Mouse (Mus musculus): Measurements from ENCODE around the gene Arl2bp. TPM values are rescaled to one million over a fixed set of nuclear protein-coding genes. Genes with fewer than 3 reads are reported as not detected.
A peak's percentile ranks its signal among the peaks of the same experiment; 100 is the strongest.

Arl2bp gene
- polyA plus RNA-seq, 1 experiment from 2014 or later = 108 TPM

- no peaks in the 10 kb centered on the region for H3K9me3 ChIP-seq (ENCODE audit: control insufficient read depth, low read length)
- H3K4me1 ChIP-seq (ENCODE audit: control insufficient read depth, insufficient read depth, low read length) = peaks cover 5% of the 10 kb centered on the region
- no peak overlapping the region for H3K4me3 ChIP-seq (ENCODE audit: low read depth, low read length)
- peaks cover 21% of the 10 kb centered on the region for H3K27me3 ChIP-seq (ENCODE audit: control insufficient read depth, insufficient read depth, low read length)
- H3K27ac ChIP-seq (ENCODE audit: low read depth, low read length) = no peak overlapping the region
- no peaks in the 10 kb centered on the region for H3K36me3 ChIP-seq (ENCODE audit: control insufficient read depth, insufficient read depth, low read length)
- H3K4me2 ChIP-seq = no peak overlapping the region
- no peak overlapping the region for H3K9ac ChIP-seq (ENCODE audit: low read length)
- ATAC-seq (ENCODE audit: low FRiP score) = no peak
- WGBS = 90% methylated on average over 4 of the region's 4 CpGs
- DNase-seq (ENCODE audit: low spot score, missing footprints) = peak; percentile 78
Measured at GRCm38 (mm10) chr8:94700421-94700935, 34.1 kb downstream of the Arl2bp start.

- H3K4me3 ChIP-seq (ENCODE audit: low read depth, low read length) = peak overlapping the region; percentile 39; the same call in 1 of the 2 replicates
- 78% methylated on average over 3 of the region's 3 CpGs for WGBS
- no peaks in the 10 kb centered on the region for H3K4me1 ChIP-seq (ENCODE audit: control insufficient read depth, insufficient read depth, low read length)
- H3K27ac ChIP-seq (ENCODE audit: low read depth, low read length) = no peak overlapping the region
- H3K9me3 ChIP-seq (ENCODE audit: control insufficient read depth, low read length) = no peaks in the 10 kb centered on the region
- no peak for DNase-seq (ENCODE audit: low spot score, missing footprints)
- ATAC-seq (ENCODE audit: low FRiP score) = no peak
- H3K9ac ChIP-seq (ENCODE audit: low read length) = no peak overlapping the region
- peak overlapping the region; percentile 43; the same call in 1 of the 2 replicates for H3K4me2 ChIP-seq
- H3K36me3 ChIP-seq (ENCODE audit: control insufficient read depth, insufficient read depth, low read length) = no peaks in the 10 kb centered on the region
- peaks cover 5% of the 10 kb centered on the region; the same call in 1 of the 2 replicates for H3K27me3 ChIP-seq (ENCODE audit: control insufficient read depth, insufficient read depth, low read length)
Measured at GRCm38 (mm10) chr8:94702156-94702555, 35.8 kb downstream of the Arl2bp start.

GRCm38 (mm10) chr8:94702844-94703813 is 36.7 kb downstream of the Arl2bp start:
- DNase-seq (ENCODE audit: low spot score, missing footprints) = peak; percentile 99
- WGBS = under 1% methylated on average over 35 of the region's 35 CpGs
- peak overlapping the region; percentile 40; the same call in 1 of the 2 replicates for H3K9ac ChIP-seq (ENCODE audit: low read length)
- peak overlapping the region; percentile 39 for H3K4me3 ChIP-seq (ENCODE audit: low read depth, low read length)
- H3K27ac ChIP-seq (ENCODE audit: low read depth, low read length) = no peak overlapping the region
- H3K4me1 ChIP-seq (ENCODE audit: control insufficient read depth, insufficient read depth, low read length) = no peaks in the 10 kb centered on the region
- H3K9me3 ChIP-seq (ENCODE audit: control insufficient read depth, low read length) = no peaks in the 10 kb centered on the region
- peak; percentile 87 for ATAC-seq (ENCODE audit: low FRiP score)
- no peaks in the 10 kb centered on the region; the same call in 1 of the 2 replicates for H3K27me3 ChIP-seq (ENCODE audit: control insufficient read depth, insufficient read depth, low read length)
- no peaks in the 10 kb centered on the region for H3K36me3 ChIP-seq (ENCODE audit: control insufficient read depth, insufficient read depth, low read length)
- peak overlapping the region; percentile 43 for H3K4me2 ChIP-seq

GRCm38 (mm10) chr8:94703972-94704668 is 37.7 kb downstream of the Arl2bp start:
- WGBS = under 1% methylated on average over 35 of the region's 35 CpGs
- H3K27me3 ChIP-seq (ENCODE audit: control insufficient read depth, insufficient read depth, low read length) = no peaks in the 10 kb centered on the region
- H3K9me3 ChIP-seq (ENCODE audit: control insufficient read depth, low read length) = no peaks in the 10 kb centered on the region
- peak overlapping the region; percentile 60 for H3K9ac ChIP-seq (ENCODE audit: low read length)
- 0 out of 2 replicates have a peak overlapping the region, but pooled peaks have one; percentile 9 for H3K27ac ChIP-seq (ENCODE audit: low read depth, low read length)
- H3K4me3 ChIP-seq (ENCODE audit: low read depth, low read length) = peak overlapping the region; percentile 40
- ATAC-seq (ENCODE audit: low FRiP score) (peak; percentile 90), DNase-seq (ENCODE audit: low spot score, missing footprints) (peak; percentile 100)
- peak overlapping the region; percentile 50 for H3K4me2 ChIP-seq
- no peaks in the 10 kb centered on the region for H3K4me1 ChIP-seq (ENCODE audit: control insufficient read depth, insufficient read depth, low read length)
- no peaks in the 10 kb centered on the region for H3K36me3 ChIP-seq (ENCODE audit: control insufficient read depth, insufficient read depth, low read length)

- no peak for ATAC-seq (ENCODE audit: low FRiP score)
- H3K36me3 ChIP-seq (ENCODE audit: control insufficient read depth, insufficient read depth, low read length) = no peaks in the 10 kb centered on the region
- peak overlapping the region; percentile 60 for H3K9ac ChIP-seq (ENCODE audit: low read length)
- WGBS = 22% methylated on average over 9 of the region's 9 CpGs
- no peaks in the 10 kb centered on the region for H3K27me3 ChIP-seq (ENCODE audit: control insufficient read depth, insufficient read depth, low read length)
- H3K4me1 ChIP-seq (ENCODE audit: control insufficient read depth, insufficient read depth, low read length) = no peaks in the 10 kb centered on the region
- peak overlapping the region; percentile 50 for H3K4me2 ChIP-seq
- H3K9me3 ChIP-seq (ENCODE audit: control insufficient read depth, low read length) = no peaks in the 10 kb centered on the region
- no peak for DNase-seq (ENCODE audit: low spot score, missing footprints)
- H3K4me3 ChIP-seq (ENCODE audit: low read depth, low read length) = peak overlapping the region; percentile 40
- H3K27ac ChIP-seq (ENCODE audit: low read depth, low read length) = 0 out of 2 replicates have a peak overlapping the region, but pooled peaks have one; percentile 9
Measured at GRCm38 (mm10) chr8:94704669-94704984, 38.2 kb downstream of the Arl2bp start.

GRCm38 (mm10) chr8:94705581-94706245 is 39.3 kb downstream of the Arl2bp start:
- no peaks in the 10 kb centered on the region for H3K9me3 ChIP-seq (ENCODE audit: control insufficient read depth, low read length)
- ATAC-seq (ENCODE audit: low FRiP score) (no peak), DNase-seq (ENCODE audit: low spot score, missing footprints) (peak; percentile 81)
- H3K36me3 ChIP-seq (ENCODE audit: control insufficient read depth, insufficient read depth, low read length) = no peaks in the 10 kb centered on the region
- H3K27ac ChIP-seq (ENCODE audit: low read depth, low read length) = no peak overlapping the region
- no peak overlapping the region for H3K4me3 ChIP-seq (ENCODE audit: low read depth, low read length)
- H3K27me3 ChIP-seq (ENCODE audit: control insufficient read depth, insufficient read depth, low read length) = no peaks in the 10 kb centered on the region
- no peak overlapping the region for H3K4me2 ChIP-seq
- WGBS = 83% methylated on average over 10 of the region's 10 CpGs
- H3K9ac ChIP-seq (ENCODE audit: low read length) = no peak overlapping the region
- no peaks in the 10 kb centered on the region for H3K4me1 ChIP-seq (ENCODE audit: control insufficient read depth, insufficient read depth, low read length)

- no peak for ATAC-seq (ENCODE audit: low FRiP score)
- no peak for DNase-seq (ENCODE audit: low spot score, missing footprints)
Measured at GRCm38 (mm10) chr8:94706732-94707395, 40.5 kb downstream of the Arl2bp start.

GRCm38 (mm10) chr8:94710336-94710735 is 43.9 kb downstream of the Arl2bp start:
- Histone ChIP-seq H3K4me3 (ENCODE audit: low read depth, low read length) (no peak overlapping the region), H3K9me3 (ENCODE audit: control insufficient read depth, low read length) (no peaks in the 10 kb centered on the region), H3K4me2 (no peak overlapping the region), H3K4me1 (ENCODE audit: control insufficient read depth, insufficient read depth, low read length) (no peaks in the 10 kb centered on the region), H3K36me3 (ENCODE audit: control insufficient read depth, insufficient read depth, low read length) (no peaks in the 10 kb centered on the region), H3K9ac (ENCODE audit: low read length) (no peak overlapping the region), H3K27me3 (ENCODE audit: control insufficient read depth, insufficient read depth, low read length) (no peaks in the 10 kb centered on the region), H3K27ac (ENCODE audit: low read depth, low read length) (no peak overlapping the region)
- WGBS = 63% methylated on average over 8 of the region's 8 CpGs
- ATAC-seq (ENCODE audit: low FRiP score) (no peak), DNase-seq (ENCODE audit: low spot score, missing footprints) (peak; percentile 66)

More at GRCm38 (mm10) chr8:94706732-94707395, 40.5 kb downstream of the Arl2bp start:
- H3K27ac ChIP-seq (ENCODE audit: low read depth, low read length) = no peak overlapping the region
- 76% methylated on average over 9 of the region's 9 CpGs for WGBS
- no peaks in the 10 kb centered on the region for H3K36me3 ChIP-seq (ENCODE audit: control insufficient read depth, insufficient read depth, low read length)
- H3K9ac ChIP-seq (ENCODE audit: low read length) = no peak overlapping the region
- H3K4me1 ChIP-seq (ENCODE audit: control insufficient read depth, insufficient read depth, low read length) = no peaks in the 10 kb centered on the region
- H3K4me3 ChIP-seq (ENCODE audit: low read depth, low read length) = no peak overlapping the region
- no peaks in the 10 kb centered on the region for H3K27me3 ChIP-seq (ENCODE audit: control insufficient read depth, insufficient read depth, low read length)
- no peak overlapping the region for H3K4me2 ChIP-seq
- no peaks in the 10 kb centered on the region for H3K9me3 ChIP-seq (ENCODE audit: control insufficient read depth, low read length)

Data from midbrain, embryonic 11.5 days (tissue).